Mouse (Mus musculus): ENCODE results near the gene Gm45716.

DNA sequence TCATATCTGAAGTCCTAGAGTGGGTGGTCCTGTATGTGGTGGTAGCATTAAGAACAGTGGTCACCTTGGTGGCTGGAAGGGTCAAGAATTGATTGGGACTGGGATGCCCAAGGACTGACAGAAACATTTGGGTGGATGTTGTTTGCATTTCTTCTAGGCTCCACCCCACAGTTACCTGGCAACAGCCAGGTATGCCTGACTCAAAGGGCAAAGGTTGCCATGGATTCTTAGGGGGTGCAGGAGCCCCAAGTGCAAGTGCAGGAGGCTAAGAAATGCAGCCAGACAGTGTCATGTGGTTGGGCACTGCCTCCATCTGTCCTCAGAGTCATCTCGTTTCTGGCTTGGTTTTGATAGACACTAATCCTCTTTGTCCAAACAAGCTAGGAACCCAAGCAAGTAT, 86.7 kb downstream of the Gm45716 start:
- TF ChIP-seq CTCF (IDR thresholded peaks at IDR 0.05; ENCODE audit: extremely low read depth, insufficient read depth, insufficient read length, insufficient replicate concordance) (no peak), POLR2A (IDR thresholded peaks at IDR 0.05; ENCODE audit: low read depth, low read length) (no peak)

Data from spleen, adult 2 months (tissue).